Mouse (Mus musculus): ENCODE data around the gene Sall2. TPM values are rescaled to one million over a fixed set of nuclear protein-coding genes. Genes with fewer than 3 reads are reported as not detected.

Gene Sall2
- 44.5 and 47.5 TPM in 2 replicates for polyA plus RNA-seq (2015; fragmentation: Nextera tagmentation; extraction: Ambion mirVana)

- H3K27ac ChIP-seq (replicated peaks): peak within 1 kb of the TSS; percentile 86
- peak within 1 kb of the TSS; percentile 86 for H3K4me2 ChIP-seq
- H3K27me3 ChIP-seq: no peaks in the 10 kb centered on the region
- ATAC-seq (ENCODE audit: low read depth): peak; percentile 81
- peaks cover 36% of the 10 kb centered on the region for H3K4me1 ChIP-seq (replicated peaks)
- peak within 1 kb of the TSS; percentile 67 for H3K9ac ChIP-seq
- no peaks in the 10 kb centered on the region for H3K36me3 ChIP-seq
- no peaks in the 10 kb centered on the region for H3K9me3 ChIP-seq
- WGBS: under 1% methylated on average over 26 of the region's 26 CpGs
- peak within 1 kb of the TSS; percentile 50 for H3K4me3 ChIP-seq
Measured at GRCm38 (mm10) chr14:52327910-52328812, at the start of gene Sall2. Gene Sall2 (minus strand): TSS chr14:52328762.

- Histone ChIP-seq H3K9ac (no peak overlapping the region), H3K9me3 (no peaks in the 10 kb centered on the region), H3K4me2 (no peak overlapping the region), H3K4me3 (no peak overlapping the region), H3K27ac (replicated peaks) (no peak overlapping the region), H3K36me3 (no peaks in the 10 kb centered on the region), H3K4me1 (replicated peaks) (no peaks in the 10 kb centered on the region), H3K27me3 (no peaks in the 10 kb centered on the region)
- 90% methylated on average over 3 of the region's 3 CpGs for WGBS
- no peak for ATAC-seq (ENCODE audit: low read depth)
Measured at GRCm38 (mm10) chr14:52368741-52369140, 40.2 kb upstream of the Sall2 start.

- Histone ChIP-seq H3K36me3 (no peaks in the 10 kb centered on the region), H3K4me1 (replicated peaks) (no peaks in the 10 kb centered on the region), H3K4me3 (no peak within 1 kb of the TSS), H3K9me3 (no peaks in the 10 kb centered on the region), H3K4me2 (no peak within 1 kb of the TSS), H3K27me3 (no peaks in the 10 kb centered on the region), H3K27ac (replicated peaks) (no peak within 1 kb of the TSS), H3K9ac (no peak within 1 kb of the TSS)
- WGBS: 79% methylated on average over 4 of the region's 4 CpGs
- no peak for ATAC-seq (ENCODE audit: low read depth)
Measured at GRCm38 (mm10) chr14:52356308-52356707, 27.7 kb upstream of the Sall2 start, which contains the start of gene Olfr1513. Gene Olfr1513 (minus strand): TSS chr14:52356408.

GRCm38 (mm10) chr14:52339512-52339852 lies 10.9 kb upstream of the Sall2 start:
- ATAC-seq (ENCODE audit: low read depth): no peak
- H3K9ac ChIP-seq: peak overlapping the region; percentile 58
- H3K9me3 ChIP-seq: 0 out of 2 replicates have a peak, but pooled peaks cover 2% of the 10 kb centered on the region
- H3K4me3 ChIP-seq: peak overlapping the region; percentile 32
- peak overlapping the region; percentile 61 for H3K27ac ChIP-seq (replicated peaks)
- WGBS: 75% methylated on average over 6 of the region's 6 CpGs
- no peaks in the 10 kb centered on the region for H3K27me3 ChIP-seq
- H3K36me3 ChIP-seq: no peaks in the 10 kb centered on the region
- peak overlapping the region; percentile 51 for H3K4me2 ChIP-seq
- no peaks in the 10 kb centered on the region; the same call in 1 of the 2 replicates for H3K4me1 ChIP-seq (replicated peaks)

- Histone ChIP-seq H3K4me3 (peak overlapping the region; percentile 32), H3K27me3 (no peaks in the 10 kb centered on the region), H3K4me2 (peak overlapping the region; percentile 51), H3K4me1 (replicated peaks) (no peaks in the 10 kb centered on the region; the same call in 1 of the 2 replicates), H3K36me3 (no peaks in the 10 kb centered on the region), H3K27ac (replicated peaks) (peak overlapping the region; percentile 61), H3K9me3 (no peaks in the 10 kb centered on the region), H3K9ac (peak overlapping the region; percentile 58)
- peak; percentile 83 for ATAC-seq (ENCODE audit: low read depth)
- 27% methylated on average over 21 of the region's 21 CpGs for WGBS
Measured at GRCm38 (mm10) chr14:52338751-52339511, 10.4 kb upstream of the Sall2 start.

GRCm38 (mm10) chr14:52332171-52332570 lies 3.6 kb upstream of the Sall2 start:
- Histone ChIP-seq H3K4me2 (no peak overlapping the region), H3K4me3 (no peak overlapping the region), H3K4me1 (replicated peaks) (peaks cover 17% of the 10 kb centered on the region), H3K36me3 (no peaks in the 10 kb centered on the region), H3K27me3 (no peaks in the 10 kb centered on the region), H3K9me3 (no peaks in the 10 kb centered on the region), H3K9ac (no peak overlapping the region), H3K27ac (replicated peaks) (peak overlapping the region; percentile 70; the same call in 1 of the 2 replicates)
- WGBS: 25% methylated on average over 1 of the region's 3 CpGs
- ATAC-seq (ENCODE audit: low read depth): no peak

GRCm38 (mm10) chr14:52331069-52331750 lies 2.6 kb upstream of the Sall2 start:
- no peak overlapping the region; the same call in 1 of the 2 replicates for H3K4me2 ChIP-seq
- H3K27ac ChIP-seq (replicated peaks): peak overlapping the region; percentile 70
- WGBS: 8% methylated on average over 4 of the region's 4 CpGs
- no peak overlapping the region for H3K4me3 ChIP-seq
- no peaks in the 10 kb centered on the region for H3K27me3 ChIP-seq
- H3K4me1 ChIP-seq (replicated peaks): peaks cover 27% of the 10 kb centered on the region
- no peaks in the 10 kb centered on the region for H3K9me3 ChIP-seq
- ATAC-seq (ENCODE audit: low read depth): no peak
- H3K36me3 ChIP-seq: no peaks in the 10 kb centered on the region
- H3K9ac ChIP-seq: no peak overlapping the region

- Histone ChIP-seq H3K4me1 (replicated peaks) (peaks cover 36% of the 10 kb centered on the region), H3K9me3 (no peaks in the 10 kb centered on the region), H3K9ac (peak overlapping the region; percentile 67), H3K4me3 (peak overlapping the region; percentile 50), H3K27ac (replicated peaks) (peak overlapping the region; percentile 86), H3K4me2 (peak overlapping the region; percentile 86), H3K36me3 (no peaks in the 10 kb centered on the region), H3K27me3 (no peaks in the 10 kb centered on the region)
- ATAC-seq (ENCODE audit: low read depth): peak; percentile 79
- under 1% methylated on average over 14 of the region's 14 CpGs for WGBS
Measured at GRCm38 (mm10) chr14:52327375-52327901, 1.1 kb downstream of the Sall2 start.

GRCm38 (mm10) chr14:52325890-52326289 lies 2.7 kb downstream of the Sall2 start:
- H3K27ac ChIP-seq (replicated peaks): peak overlapping the region; percentile 55; the same call in 1 of the 2 replicates
- peak; percentile 32; the same call in 1 of the 2 replicates for ATAC-seq (ENCODE audit: low read depth)
- no peaks in the 10 kb centered on the region for H3K9me3 ChIP-seq
- no peaks in the 10 kb centered on the region for H3K36me3 ChIP-seq
- H3K4me3 ChIP-seq: peak overlapping the region; percentile 50
- H3K27me3 ChIP-seq: no peaks in the 10 kb centered on the region
- peak overlapping the region; percentile 38; the same call in 1 of the 2 replicates for H3K9ac ChIP-seq
- WGBS: 4% methylated on average over 4 of the region's 4 CpGs
- peaks cover 35% of the 10 kb centered on the region for H3K4me1 ChIP-seq (replicated peaks)
- H3K4me2 ChIP-seq: peak overlapping the region; percentile 86

GRCm38 (mm10) chr14:52319361-52319760 lies 9.2 kb downstream of the Sall2 start:
- Histone ChIP-seq H3K4me3 (no peak overlapping the region), H3K27ac (replicated peaks) (peak overlapping the region; percentile 0; the same call in 1 of the 2 replicates), H3K4me2 (no peak overlapping the region), H3K9me3 (no peaks in the 10 kb centered on the region), H3K36me3 (peaks cover 6% of the 10 kb centered on the region), H3K9ac (no peak overlapping the region), H3K4me1 (replicated peaks) (peaks cover 20% of the 10 kb centered on the region), H3K27me3 (no peaks in the 10 kb centered on the region)
- ATAC-seq (ENCODE audit: low read depth): no peak
- WGBS: 50% methylated on average over 6 of the region's 6 CpGs

GRCm38 (mm10) chr14:52316441-52317225 lies 11.9 kb downstream of the Sall2 start:
- Histone ChIP-seq H3K27ac (replicated peaks) (peak overlapping the region; percentile 97), H3K4me1 (replicated peaks) (peaks cover 47% of the 10 kb centered on the region), H3K4me3 (peak overlapping the region; percentile 78), H3K36me3 (peaks cover 33% of the 10 kb centered on the region), H3K27me3 (no peaks in the 10 kb centered on the region), H3K9me3 (no peaks in the 10 kb centered on the region), H3K4me2 (peak overlapping the region; percentile 74), H3K9ac (peak overlapping the region; percentile 97)
- ATAC-seq (ENCODE audit: low read depth): peak; percentile 79
- 1% methylated on average over 16 of the region's 16 CpGs for WGBS

Data from neural tube, embryonic 13.5 days (tissue).